Mouse (Mus musculus) kidney, adult 8-10 months (tissue): Measurements from ENCODE around the gene Il17rb.

Experiments used
- DNase-seq, 2 experiments: peaks; one replicate each; pipeline ENCODE4 v3.0.0; 2022

The Il17rb gene

DNA sequence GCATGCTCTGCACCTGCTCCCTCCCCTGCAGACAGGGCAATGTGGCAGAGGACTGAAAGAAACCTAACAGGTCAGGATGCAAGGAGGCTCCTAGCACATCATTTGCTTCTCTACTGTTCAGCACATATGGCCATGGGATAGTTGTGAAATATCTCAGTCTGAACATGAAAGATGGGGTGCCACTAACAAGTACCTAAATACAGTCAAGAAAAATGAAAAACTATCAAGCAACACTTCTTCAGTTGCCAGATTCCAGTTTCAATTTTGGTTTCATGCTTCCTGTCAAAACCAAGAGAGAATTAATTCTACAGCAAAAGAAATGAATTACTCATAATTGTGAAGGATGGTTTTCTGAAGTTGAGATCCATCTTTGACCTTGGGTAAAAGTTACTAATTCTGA lies 51.3 kb downstream of the Il17rb start:
- DNase-seq: no peak

DNA sequence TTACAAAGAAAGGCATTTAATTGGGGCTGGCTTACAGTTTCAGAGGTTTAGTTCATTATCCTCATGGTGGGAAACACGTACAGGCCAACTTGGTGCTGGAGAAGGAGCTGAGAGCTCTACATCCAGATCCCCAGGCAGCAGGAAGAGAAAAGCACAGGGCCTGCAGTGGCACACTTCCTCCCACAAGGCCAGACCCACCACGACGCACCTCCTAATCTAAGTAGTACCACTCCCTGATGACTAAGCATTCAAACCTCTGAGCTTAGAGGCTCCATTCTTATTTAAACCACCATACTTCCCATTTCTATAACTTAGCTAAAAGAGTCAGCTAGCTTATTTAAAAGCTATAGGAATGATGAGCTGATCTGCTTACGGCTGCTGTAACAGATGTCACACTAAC lies 57.9 kb downstream of the Il17rb start:
- DNase-seq: no peak

DNA sequence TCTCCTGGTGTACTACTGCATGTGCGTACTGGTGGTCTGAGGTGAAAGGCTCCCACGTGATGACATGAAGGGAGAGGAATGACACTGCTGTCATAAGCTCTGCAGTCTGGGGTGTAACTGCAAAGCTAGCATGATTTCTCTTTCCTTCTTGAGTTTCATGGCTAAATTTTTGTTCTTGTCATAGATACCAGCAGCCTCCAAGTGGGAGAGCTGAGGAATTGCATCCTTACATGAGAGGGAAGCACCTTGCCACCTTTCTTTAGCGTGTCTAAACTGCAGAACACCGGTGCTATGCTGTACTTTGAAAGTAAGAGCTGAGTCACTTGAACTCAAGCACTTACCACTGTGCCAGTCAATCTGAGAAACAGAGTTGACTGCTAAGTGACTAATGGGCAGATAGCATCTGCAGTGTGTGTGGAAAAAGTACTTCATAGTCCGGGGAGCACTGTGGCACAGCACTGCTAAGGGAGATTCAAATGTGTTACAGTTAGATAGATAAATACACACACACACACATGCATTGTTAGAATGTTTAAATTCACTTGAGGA lies 61.9 kb downstream of the Il17rb start:
- DNase-seq: no peak
